Comparison of ENCODE assay signal across 9 mouse cellular contexts in genomic region chr5:147825375-147825969, GRCm38 (mm10). TPM values are rescaled to one million over a fixed set of nuclear protein-coding genes. Genes with fewer than 3 reads are reported as not detected.
DNase-seq lines count a peak whose midpoint lies in the region; ATAC-seq and TF ChIP-seq lines count a peak whose summit lies in the region.
"Had no signal": no experiment of that assay in that cellular context is flagged by ENCODE, and none has a peak within 500 bp of the region (broad histone marks: within the 10 kb centered on the region; RNA-seq: fewer than 3 reads in every experiment).

No protein-coding gene starts in this region.

- intact Hi-C loops in heart, postnatal 14 days (cut with DNase I), result no loop called here

- H3K36me3 ChIP-seq in thymus, adult 2 months (ENCODE audit: control insufficient read depth, insufficient read depth, low read length), result no peaks in the 10 kb centered on the region
- H3K36me3 ChIP-seq in liver, embryonic 11.5 days (ENCODE audit: control insufficient read depth, insufficient read depth, low read length), result no peaks in the 10 kb centered on the region

- peaks cover 7% of the 10 kb centered on the region for H3K4me1 ChIP-seq in thymus, adult 2 months (replicated peaks; ENCODE audit: control insufficient read depth, insufficient read depth, low read length)
- peaks cover 8% of the 10 kb centered on the region for H3K4me1 ChIP-seq in liver, embryonic 11.5 days (replicated peaks; ENCODE audit: control insufficient read depth, insufficient read depth, low read length)

- WGBS in thymus, adult 2 months, result 11% methylated on average over 22 of the region's 22 CpGs
- 16% methylated on average over 22 of the region's 22 CpGs for WGBS in liver, embryonic 11.5 days

- H3K9ac ChIP-seq in liver, embryonic 11.5 days (ENCODE audit: low read depth, low read length), result no peak overlapping the region

- no peaks in the 10 kb centered on the region for H3K27me3 ChIP-seq in thymus, adult 2 months (ENCODE audit: control insufficient read depth, insufficient read depth, low read length)
- H3K27me3 ChIP-seq in liver, embryonic 11.5 days (replicated peaks; ENCODE audit: control insufficient read depth, insufficient read depth, low read length), result peaks cover 17% of the 10 kb centered on the region

- no peak for TF ChIP-seq POLR2A in thymus, adult 2 months (IDR thresholded peaks at IDR 0.05; ENCODE audit: control insufficient read depth, extremely low read depth, insufficient read depth, low read length, poor library complexity)

- 0 out of 2 replicates have a peak, but pooled peaks have one; percentile 18 for ATAC-seq in liver, embryonic 11.5 days (replicated peaks; ENCODE audit: low FRiP score)
- ATAC-seq in frontal cortex, adult (ENCODE audit: low TSS enrichment), result no peak

- H3K27ac ChIP-seq in thymus, adult 2 months (ENCODE audit: control insufficient read depth, insufficient read depth, low read length), result no peak overlapping the region
- H3K27ac ChIP-seq in liver, embryonic 11.5 days (ENCODE audit: low read depth, low read length), result no peak overlapping the region

- H3K4me2 ChIP-seq in liver, embryonic 11.5 days, result peak overlapping the region; percentile 27

- no peak overlapping the region for H3K4me3 ChIP-seq in thymus, adult 2 months (ENCODE audit: control insufficient read depth, insufficient read depth, low read length)
- no peak overlapping the region for H3K4me3 ChIP-seq in liver, embryonic 11.5 days (ENCODE audit: low read depth, low read length)

- no peaks in the 10 kb centered on the region for H3K9me3 ChIP-seq in liver, embryonic 11.5 days (ENCODE audit: control insufficient read depth, low read length)

- TF ChIP-seq CTCF in thymus, adult 2 months (IDR thresholded peaks at IDR 0.05; ENCODE audit: borderline replicate concordance, control insufficient read depth, extremely low read depth, insufficient read depth, low read length, poor library complexity), result no peak

- peak; percentile 17 for DNase-seq in thymus, postnatal 4 days
- no peak for DNase-seq in thymus, adult 2 months
- peak; percentile 18 to 24 for DNase-seq in heart, postnatal 14 days
- DNase-seq in liver, embryonic 11.5 days (ENCODE audit: low spot score), result no peak
- DNase-seq in Muller cell, postnatal 12 days (ENCODE audit: inconsistent ontology term), result no peak
- DNase-seq in urinary bladder, postnatal 14 days (ENCODE audit: low spot score), result no peak
- DNase-seq in thymus, postnatal 10 days (ENCODE audit: low spot score in 2 of 2), result no peak
- DNase-seq: layer of hippocampus, postnatal 36 days had no signal

RNA-seq across cellular contexts. Expression of gene Pomp, which starts 34.8 kb away (rescaled TPM):
- 54.7 and 68.6 TPM in 2 replicates for polyA plus RNA-seq in thymus, adult 2 months (2012; rRNA removed)
- 100 to 1,000 TPM; 114 to 129 TPM for total RNA-seq in heart, postnatal 14 days (2021)
- polyA plus RNA-seq in liver, embryonic 11.5 days (2014; fragmentation: Nextera tagmentation; extraction: Ambion mirVana), result 430 and 458 TPM in 2 replicates

Comparison
In these comparisons a context has a peak if more than half of its experiments do, and no peak if none do; other contexts are left out.
1. DNase-seq: peak in thymus, postnatal 4 days (single experiment) and heart, postnatal 14 days (2 of 2); none in thymus, adult 2 months (single experiment), liver, embryonic 11.5 days (single experiment), Muller cell, postnatal 12 days (single experiment), urinary bladder, postnatal 14 days (single experiment) and thymus, postnatal 10 days (0 of 2).